Mouse (Mus musculus) CD4-positive, CD25-positive, alpha-beta regulatory T cell, adult 9 weeks (primary cell): ENCODE results near the gene Zscan4e. TPM values are rescaled to one million over a fixed set of nuclear protein-coding genes. Genes with fewer than 3 reads are reported as not detected.

ENCODE experiments used
- polyA plus RNA-seq: library from polyadenylated mRNA; unstranded; fragments of 100-300 nt; shearing (Covaris generic); gene quantifications from one replicate; pipeline ENCODE4 v1.2.1, GENCODE M21; 2017

The Zscan4e gene
- polyA plus RNA-seq: not detected

GRCm38 (mm10) chr7:11310582-11310981 is at the start of gene Zscan4e:
Zscan4e (minus strand) TSS chr7:11310682.

Other genes starting within 250 kb of the Zscan4e start
- not detected for gene Zscan4-ps1, start 241.0 kb downstream of the Zscan4e start, polyA plus RNA-seq
- not detected for gene Zscan4d, start 144.5 kb downstream of the Zscan4e start, polyA plus RNA-seq
- not detected for gene Zscan4f, start 87.2 kb upstream of the Zscan4e start, polyA plus RNA-seq
- gene Zscan4-ps2, start 203.6 kb upstream of the Zscan4e start, polyA plus RNA-seq: not detected